Mouse (Mus musculus) gastrocnemius, adult 8-10 months (tissue): ENCODE results near the gene Tmem263. TPM values are rescaled to one million over a fixed set of nuclear protein-coding genes. Genes with fewer than 3 reads are reported as not detected.

Experiments
- total RNA-seq, 4 experiments: library from RNA; stranded (reverse); gene quantifications; 2 replicates each; pipeline ENCODE4 v1.2.4; 2022

Tmem263 gene
- total RNA-seq, 4 experiments from 2014 or later: 8.4 to 11.2 (median 9.9) TPM

Other genes with a start within 250 kb of the Tmem263 start
- 10 to 100 TPM; 36.0 to 50.3 (median 38.3) TPM for gene Ric8b, start 185.0 kb upstream of the Tmem263 start, total RNA-seq
- under 1 TPM in 2 of 4 experiments, not detected in 2; 0.12 to 0.20 TPM for gene Fhl4, start 132 bp upstream of the Tmem263 start, total RNA-seq
- gene Mterf2, start 25.4 kb downstream of the Tmem263 start, total RNA-seq: 1 to 10 TPM; 8.0 to 9.5 (median 8.9) TPM
- gene Cry1, start 82.4 kb downstream of the Tmem263 start, total RNA-seq: 10 to 100 TPM; 11.5 to 13.2 (median 11.8) TPM